Mouse (Mus musculus): Measurements from ENCODE around the gene Olfr995.

GRCm38 (mm10) chr2:85442546-85442945 is 893 bp downstream of the Olfr995 start:
- TF ChIP-seq CTCF (conservative IDR thresholded peaks at IDR 0.05; ENCODE audit: insufficient read depth, insufficient read length, low read depth, low read length) = no peak
- TF ChIP-seq POLR2A (IDR thresholded peaks at IDR 0.05; ENCODE audit: low read depth, low read length) = no peak
